Mouse (Mus musculus): ENCODE results near the gene BC049352.

DNA sequence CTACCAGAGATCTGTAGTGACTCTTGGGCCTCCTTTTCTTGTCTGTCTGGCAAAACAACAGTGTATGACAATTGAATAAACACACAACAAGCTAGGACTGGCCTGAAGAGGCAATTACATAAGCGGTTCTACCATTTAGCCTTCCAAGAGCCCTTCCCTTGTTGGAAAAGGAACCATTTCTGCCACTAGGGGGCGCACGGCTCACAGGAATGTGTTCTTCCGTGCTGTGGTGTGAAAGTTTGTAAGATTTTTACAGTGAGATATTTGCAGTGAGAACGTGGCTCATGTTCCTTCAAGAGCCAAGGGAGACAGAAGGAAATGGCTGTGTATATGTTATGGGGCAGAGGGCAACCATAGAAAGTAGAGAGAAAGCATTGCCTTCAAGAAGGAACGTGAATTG, 39.8 kb downstream of the BC049352 start:
- TF ChIP-seq CTCF (IDR thresholded peaks at IDR 0.05; ENCODE audit: extremely low read depth, insufficient read depth, low read length) (peak; percentile 92), POLR2A (IDR thresholded peaks at IDR 0.05; ENCODE audit: extremely low read depth, insufficient read depth, low read length) (no peak)

Data from cortical plate, adult 2 months (tissue).